Mouse (Mus musculus) adipocyte (in vitro differentiated cells): ENCODE results near the gene Ceacam5.

Source experiments
- DNase-seq: peaks from one replicate; pipeline ENCODE4 v3.0.0-alpha.2; 2016; ENCODE audit warnings: low spot score

Gene Ceacam5

GRCm38 (mm10) chr7:17712938-17713337, at the start of gene Ceacam5:
TSS of gene Ceacam5 (plus strand) at chr7:17713238.
- DNase-seq = no peak
